Mouse (Mus musculus) T-helper 17 cell (primary cell): ENCODE data around the gene Krtap21-1.

Experiments used
- in situ Hi-C, 2 experiments: fragments of 300-600 bp; cut with MboI, MseI; formaldehyde crosslinking; loops; 1 replicate in 1 of 2; 2 replicates in 1 of 2; pipeline ENCODE4 v1.15.1; 2025; ENCODE audit warnings: high pct_unique_total_duplicates in 2 of 2

Krtap21-1 gene

GRCm38 (mm10) chr16:89403768-89404167, at the start of gene Krtap21-1:
Gene Krtap21-1 (minus strand): TSS chr16:89403868.
- in situ Hi-C loops, result no loop called here

GRCm38 (mm10) chr16:89429586-89429985, 25.9 kb upstream of the Krtap21-1 start:
- in situ Hi-C loops, result loop anchor here in 1 of 2 experiments (10.0 kb wide), 1 partner anchor 1435 kb away; no protein-coding TSS in a partner anchor

DNA sequence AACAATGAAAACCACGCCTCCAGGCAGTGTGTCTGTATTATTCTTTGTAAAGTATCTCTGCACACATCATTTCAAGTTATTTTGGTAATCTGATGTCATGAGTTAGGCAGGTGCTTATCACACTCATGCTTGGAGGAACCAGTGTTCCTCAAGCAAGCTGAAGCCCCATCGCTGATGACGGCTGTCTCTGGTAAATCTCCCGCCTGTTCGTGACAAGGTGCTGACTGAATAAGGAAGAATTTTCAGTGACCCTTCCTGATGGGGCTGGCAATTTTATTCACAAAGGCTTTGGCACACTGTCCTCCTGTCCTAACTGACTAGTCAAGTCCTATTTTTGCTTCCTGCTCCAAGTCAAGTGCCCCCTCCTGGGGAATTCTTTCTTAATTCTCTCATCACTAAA, 21.6 kb upstream of the Krtap21-1 start:
- in situ Hi-C loops, result loop anchor here in 1 of 2 experiments (10.0 kb wide), 1 partner anchor 1439 kb away; no protein-coding TSS in a partner anchor

DNA sequence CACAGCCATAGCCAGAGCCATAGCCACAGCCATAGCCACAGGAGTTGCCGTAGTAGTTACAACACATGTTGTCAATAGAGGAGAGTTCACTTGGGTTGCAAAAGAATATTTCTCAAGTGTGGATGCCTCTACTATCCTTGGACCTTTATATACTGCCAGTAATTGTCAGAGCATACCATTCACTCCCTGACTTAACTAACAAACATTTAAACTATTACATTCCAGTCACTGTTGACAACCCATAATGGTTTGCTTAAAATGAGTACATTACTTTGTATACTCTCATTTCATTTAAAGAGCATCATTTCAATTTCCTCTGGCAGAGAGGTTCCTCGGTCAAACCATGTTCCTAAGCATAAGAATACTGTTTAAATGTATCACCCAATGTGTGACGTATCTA, 16.3 kb upstream of the Krtap21-1 start, which contains the start of gene Krtap6-2:
Gene Krtap6-2 (minus strand): TSS at position 101 of the 400 bp plus-strand sequence.
- in situ Hi-C loops, result loop anchor here in 1 of 2 experiments (5.0 to 10.0 kb wide), 2 partner anchors 452 to 1445 kb away; no protein-coding TSS in a partner anchor

DNA sequence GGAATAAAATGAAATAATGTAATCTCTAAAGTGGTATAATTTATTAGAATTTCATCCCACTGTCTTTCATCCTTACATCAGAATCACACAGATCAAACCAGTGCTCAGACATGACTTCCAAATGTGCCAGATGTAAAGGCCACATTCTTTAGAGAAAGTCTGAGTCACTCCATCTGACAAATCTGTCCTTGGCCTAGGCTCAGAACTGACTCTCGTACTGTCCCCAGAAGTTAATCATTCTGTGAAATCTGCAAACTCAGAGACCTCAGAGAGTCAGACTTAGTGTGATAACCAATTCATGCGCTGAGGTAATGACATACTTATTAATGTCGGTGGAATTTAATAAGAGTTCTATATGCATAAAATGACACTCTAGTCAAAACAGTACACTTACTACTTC, 12.6 kb upstream of the Krtap21-1 start:
- in situ Hi-C loops, result no loop called here

- in situ Hi-C loops, result no loop called here
Observed at GRCm38 (mm10) chr16:89410345-89411068, 6.8 kb upstream of the Krtap21-1 start.

GRCm38 (mm10) chr16:89372734-89373461, 30.8 kb downstream of the Krtap21-1 start:
- in situ Hi-C loops, result no loop called here
